Mouse (Mus musculus) hindbrain, embryonic 10.5 days (tissue): ENCODE results near the gene Erbb4. TPM values are rescaled to one million over a fixed set of nuclear protein-coding genes. Genes with fewer than 3 reads are reported as not detected.

Source experiments
- DNase-seq: peaks from one replicate; pipeline ENCODE4 v3.0.0-alpha.2; 2017; ENCODE audit warnings: low spot score
- H3K27ac ChIP-seq: fragments of 300-500 bp; sonication (generic); 2 replicates; pipeline ENCODE4 v1.5.1; 2016; ENCODE audit warnings: mild to moderate bottlenecking, moderate library complexity
- H3K27me3 ChIP-seq: fragments of 300-500 bp; sonication (generic); 2 replicates; pipeline ENCODE4 v1.6.1; 2016; ENCODE audit warnings: mild to moderate bottlenecking; ENCODE audit not compliant: poor library complexity, insufficient read depth, severe bottlenecking
- H3K36me3 ChIP-seq: fragments of 300-500 bp; sonication (generic); 2 replicates; pipeline ENCODE4 v1.6.1; 2016; ENCODE audit warnings: mild to moderate bottlenecking, moderate library complexity
- H3K4me1 ChIP-seq: fragments of 300-500 bp; sonication (generic); replicated peaks from 2 replicates; pipeline ENCODE4 v1.6.1; 2016; ENCODE audit warnings: mild to moderate bottlenecking
- H3K4me3 ChIP-seq: fragments of 300-500 bp; sonication (generic); 2 replicates; pipeline ENCODE4 v1.5.1; 2016; ENCODE audit warnings: mild to moderate bottlenecking, moderate library complexity
- H3K9me3 ChIP-seq: fragments of 300-500 bp; sonication (generic); 2 replicates; pipeline ENCODE4 v1.6.1; 2016; ENCODE audit warnings: mild to moderate bottlenecking, moderate library complexity
- WGBS: fragments of 180-500 bp; shearing (Covaris S2); methylation state at CpG from one replicate; pipeline ENCODE4 v1.1.7; 2016; 5-methylcytosine and 5-hydroxymethylcytosine counted together
- polyA plus RNA-seq: library from polyadenylated mRNA; unstranded; fragments of >200 nt; fragmentation: Nextera tagmentation; extraction: Ambion mirVana; gene quantifications from 2 replicates; pipeline ENCODE4 v1.2.1, GENCODE M21; 2016

The Erbb4 gene
- polyA plus RNA-seq, 1 experiment from 2014 or later: 3.8 TPM

- Histone ChIP-seq H3K4me1 (peaks cover 19% of the 10 kb centered on the region; the same call in 1 of the 2 replicates), H3K36me3 (no peaks in the 10 kb centered on the region), H3K27me3 (no peaks in the 10 kb centered on the region), H3K9me3 (no peaks in the 10 kb centered on the region), H3K4me3 (no peak overlapping the region), H3K27ac (no peak overlapping the region)
- no peak for DNase-seq
- 73% methylated on average over 6 of the region's 6 CpGs for WGBS
Observed at GRCm38 (mm10) chr1:68049856-68050255, 1058.0 kb downstream of the Erbb4 start.

- DNase-seq: peak; percentile 74
- Histone ChIP-seq H3K36me3 (no peaks in the 10 kb centered on the region), H3K4me3 (peak overlapping the region; percentile 44), H3K9me3 (no peaks in the 10 kb centered on the region), H3K27ac (peak overlapping the region; percentile 82), H3K27me3 (no peaks in the 10 kb centered on the region), H3K4me1 (peaks cover 19% of the 10 kb centered on the region; the same call in 1 of the 2 replicates)
- 1% methylated on average over 5 of the region's 5 CpGs for WGBS
Observed at GRCm38 (mm10) chr1:68047139-68047538, 1060.7 kb downstream of the Erbb4 start.

GRCm38 (mm10) chr1:68046551-68046970, 1061.3 kb downstream of the Erbb4 start:
- no peaks in the 10 kb centered on the region for H3K9me3 ChIP-seq
- peak overlapping the region; percentile 82 for H3K27ac ChIP-seq
- peaks cover 19% of the 10 kb centered on the region; the same call in 1 of the 2 replicates for H3K4me1 ChIP-seq
- H3K27me3 ChIP-seq: no peaks in the 10 kb centered on the region
- H3K4me3 ChIP-seq: peak overlapping the region; percentile 44
- DNase-seq: peak; percentile 57
- H3K36me3 ChIP-seq: no peaks in the 10 kb centered on the region
- 1% methylated on average over 7 of the region's 7 CpGs for WGBS

GRCm38 (mm10) chr1:68024086-68024940, 1083.5 kb downstream of the Erbb4 start:
- no peak overlapping the region for H3K4me3 ChIP-seq
- H3K4me1 ChIP-seq: no peaks in the 10 kb centered on the region
- H3K36me3 ChIP-seq: no peaks in the 10 kb centered on the region
- no peaks in the 10 kb centered on the region for H3K27me3 ChIP-seq
- H3K9me3 ChIP-seq: no peaks in the 10 kb centered on the region
- DNase-seq: no peak
- H3K27ac ChIP-seq: no peak overlapping the region

- DNase-seq: no peak
- H3K27me3 ChIP-seq: no peaks in the 10 kb centered on the region
- 96% methylated on average over 1 of the region's 1 CpGs for WGBS
- no peak overlapping the region for H3K27ac ChIP-seq
- H3K36me3 ChIP-seq: no peaks in the 10 kb centered on the region
- H3K4me1 ChIP-seq: no peaks in the 10 kb centered on the region
- H3K4me3 ChIP-seq: no peak overlapping the region
- no peaks in the 10 kb centered on the region for H3K9me3 ChIP-seq
Observed at GRCm38 (mm10) chr1:68020020-68020419, 1087.8 kb downstream of the Erbb4 start.

GRCm38 (mm10) chr1:68019618-68020017, 1088.2 kb downstream of the Erbb4 start:
- WGBS: 94% methylated on average over 3 of the region's 3 CpGs
- Histone ChIP-seq H3K4me1 (no peaks in the 10 kb centered on the region), H3K9me3 (no peaks in the 10 kb centered on the region), H3K27ac (no peak overlapping the region), H3K4me3 (no peak overlapping the region), H3K36me3 (no peaks in the 10 kb centered on the region), H3K27me3 (no peaks in the 10 kb centered on the region)
- DNase-seq: no peak
